Mouse (Mus musculus): ENCODE measurements around the gene Slc1a3.

Slc1a3 gene

DNA sequence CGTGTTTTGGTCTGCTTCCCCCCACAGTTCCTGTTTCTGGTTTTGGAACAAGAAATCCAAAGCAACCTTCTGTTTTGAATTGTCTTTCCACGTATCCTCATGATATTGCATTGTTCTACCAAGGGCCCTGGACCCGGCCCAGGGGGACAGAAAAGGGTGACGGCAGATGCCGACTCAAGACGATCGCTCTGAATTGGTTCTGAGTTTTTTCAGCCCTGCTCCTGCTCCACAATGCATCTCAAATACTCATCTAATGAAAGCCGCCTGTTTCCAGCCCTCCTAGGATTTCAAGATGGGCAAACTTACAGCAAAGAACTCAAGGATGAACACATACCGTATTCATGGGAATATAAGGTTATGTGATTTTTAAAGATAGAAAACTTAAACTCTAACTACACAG lies 55.3 kb downstream of the Slc1a3 start:
- DNase-seq = no peak

DNA sequence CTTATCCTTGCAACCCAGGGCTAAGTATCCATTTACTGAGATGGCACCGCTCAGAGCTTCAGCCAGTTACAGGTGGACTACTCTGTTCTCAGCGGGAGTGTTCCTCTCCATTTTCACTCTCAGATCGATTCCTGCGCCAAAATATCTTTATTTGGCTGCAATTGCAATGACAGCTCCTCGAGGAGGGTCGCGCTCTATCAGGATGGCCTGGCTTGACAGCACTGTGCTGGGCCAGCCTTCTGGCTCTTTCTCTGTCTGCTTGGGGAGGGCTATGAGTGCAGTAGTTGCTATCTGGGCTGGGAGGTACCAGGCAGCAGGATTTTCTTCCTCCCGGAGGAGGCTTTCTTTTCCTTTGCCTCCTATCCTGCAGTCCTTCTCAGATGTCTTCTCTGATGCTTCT lies 57.9 kb downstream of the Slc1a3 start:
- no peak for DNase-seq

DNA sequence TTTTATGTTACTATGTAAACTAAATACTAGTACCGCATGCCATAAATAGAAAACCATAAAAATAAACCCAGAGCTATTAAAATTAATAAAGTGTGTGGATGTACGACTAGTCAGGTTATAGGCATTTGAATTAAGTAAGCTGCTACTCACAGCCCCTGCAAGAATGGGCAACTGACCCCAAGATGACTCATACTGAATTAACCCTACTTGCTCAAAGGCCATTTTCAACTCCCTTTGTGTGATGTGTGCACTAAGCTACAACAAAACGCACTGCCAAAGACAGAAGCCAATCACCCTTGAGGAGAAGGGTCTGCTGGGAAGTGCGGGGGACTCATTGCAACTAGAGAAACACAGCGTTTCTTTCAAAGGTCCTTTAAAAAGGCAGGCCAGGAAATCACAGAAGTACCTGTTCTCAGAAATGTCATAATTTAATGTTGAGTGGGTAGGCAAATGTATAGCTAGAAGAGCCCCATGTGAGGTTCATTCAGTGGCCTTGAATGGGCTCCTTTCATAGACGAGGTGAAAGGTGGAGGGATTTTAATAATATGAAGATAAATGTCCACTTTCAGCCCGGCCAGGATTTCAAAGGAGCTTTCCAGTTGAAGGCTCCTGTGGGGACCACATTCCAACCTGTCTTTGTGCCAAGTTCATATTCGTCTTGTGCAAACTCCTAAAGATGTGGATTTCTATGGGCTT lies 66.4 kb downstream of the Slc1a3 start:
- no peak for DNase-seq

- DNase-seq = no peak
Measured at GRCm38 (mm10) chr15:8639856-8640255, 70.7 kb downstream of the Slc1a3 start.

DNA sequence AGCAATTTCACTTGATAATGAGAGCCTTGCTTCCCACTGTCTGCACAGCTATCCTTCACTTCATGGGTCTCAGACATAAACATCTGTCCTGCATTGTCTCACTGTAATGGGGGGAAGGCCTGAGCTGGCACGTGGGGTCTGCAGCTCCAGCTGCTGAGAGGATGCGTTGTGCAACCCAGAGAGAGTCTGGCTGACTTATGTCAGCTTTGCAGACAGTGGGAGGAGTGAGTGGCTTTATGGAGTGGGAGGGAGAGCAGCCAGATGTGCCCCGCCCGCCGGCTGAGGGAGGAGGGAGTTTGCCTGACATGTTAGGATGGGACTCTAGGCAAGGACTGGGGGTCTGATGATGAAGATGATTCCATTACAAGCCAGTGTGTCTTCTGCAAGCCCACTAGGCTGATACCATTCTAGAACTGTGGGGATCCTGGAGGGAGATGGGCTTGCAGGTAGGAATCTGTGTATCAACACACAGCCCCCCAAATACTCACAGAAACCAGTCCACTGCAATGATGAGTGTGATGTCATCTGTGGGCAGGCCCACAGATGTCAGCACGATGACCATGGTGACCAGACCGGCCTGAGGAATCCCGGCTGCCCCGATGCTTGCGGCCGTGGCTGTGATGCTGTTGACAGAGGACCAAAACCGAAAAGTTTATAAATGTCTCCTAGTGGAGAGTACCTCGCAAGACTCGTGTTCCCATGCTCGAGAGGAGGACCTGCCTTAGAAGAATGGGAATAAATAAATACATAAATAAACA lies 71.8 kb downstream of the Slc1a3 start:
- peak; percentile 7 for DNase-seq

- DNase-seq = no peak
Measured at GRCm38 (mm10) chr15:8637283-8637682, 73.3 kb downstream of the Slc1a3 start.

GRCm38 (mm10) chr15:8635974-8636373 lies 74.6 kb downstream of the Slc1a3 start:
- DNase-seq = no peak

DNA sequence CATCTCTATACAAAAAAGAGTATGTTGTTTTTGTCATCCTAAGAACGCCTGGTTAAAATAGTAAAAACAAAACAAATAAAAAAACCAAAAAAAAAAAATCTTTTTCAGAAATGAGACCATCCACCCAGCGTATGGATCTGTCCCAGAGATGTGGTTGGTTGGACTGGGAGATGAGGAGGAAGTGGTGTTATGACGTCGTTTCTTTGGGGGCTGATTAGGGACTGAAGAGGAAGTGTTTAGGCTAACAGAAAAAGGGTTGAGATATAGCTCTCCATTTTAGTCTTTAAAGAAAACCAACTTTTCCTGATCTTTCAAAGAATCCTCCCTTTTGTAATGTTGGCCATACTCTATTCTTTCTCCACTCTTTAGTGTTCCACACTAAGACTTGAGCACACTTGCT lies 75.8 kb downstream of the Slc1a3 start:
- DNase-seq = no peak

DNA sequence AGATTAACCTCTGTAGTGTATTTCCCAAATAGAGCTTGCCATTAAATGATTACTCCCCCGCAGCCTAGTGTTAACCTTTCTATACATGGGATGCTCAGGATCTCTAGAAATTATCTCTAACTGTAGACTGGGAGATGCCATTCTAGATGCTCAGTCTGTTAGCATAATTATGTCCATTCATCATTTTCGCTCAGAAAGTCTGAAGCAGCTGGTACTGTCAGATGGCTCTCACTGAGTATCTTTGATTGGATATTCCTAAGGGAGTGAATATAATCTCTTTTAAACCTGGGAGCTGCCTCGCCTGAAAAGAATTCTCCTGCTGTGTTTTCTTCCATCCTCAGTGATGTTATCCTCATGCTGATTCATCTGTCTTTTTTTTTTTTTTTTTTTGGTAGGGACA lies 76.2 kb downstream of the Slc1a3 start:
- DNase-seq = no peak

DNA sequence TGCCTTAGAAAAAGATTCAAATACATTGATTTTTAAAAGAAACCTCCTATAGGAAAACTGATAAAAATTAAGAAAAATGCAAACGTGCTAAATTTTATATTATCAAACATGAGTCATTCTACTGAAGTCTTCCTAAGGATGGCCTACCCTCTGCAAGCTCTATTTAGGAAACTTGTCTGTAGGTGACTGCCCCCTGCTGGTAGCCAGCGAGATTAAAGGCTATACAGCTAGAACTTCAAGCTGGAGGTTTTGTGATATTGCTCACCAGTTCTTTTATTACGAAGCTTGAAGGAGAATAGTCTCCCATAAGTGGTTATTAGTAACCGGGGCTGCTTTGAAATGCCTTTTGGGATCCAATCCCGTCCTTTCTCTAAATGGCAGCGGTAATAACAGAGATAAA lies 77.2 kb downstream of the Slc1a3 start:
- DNase-seq = peak; percentile 73

- no peak for DNase-seq
Measured at GRCm38 (mm10) chr15:8632361-8632760, 78.2 kb downstream of the Slc1a3 start.

DNA sequence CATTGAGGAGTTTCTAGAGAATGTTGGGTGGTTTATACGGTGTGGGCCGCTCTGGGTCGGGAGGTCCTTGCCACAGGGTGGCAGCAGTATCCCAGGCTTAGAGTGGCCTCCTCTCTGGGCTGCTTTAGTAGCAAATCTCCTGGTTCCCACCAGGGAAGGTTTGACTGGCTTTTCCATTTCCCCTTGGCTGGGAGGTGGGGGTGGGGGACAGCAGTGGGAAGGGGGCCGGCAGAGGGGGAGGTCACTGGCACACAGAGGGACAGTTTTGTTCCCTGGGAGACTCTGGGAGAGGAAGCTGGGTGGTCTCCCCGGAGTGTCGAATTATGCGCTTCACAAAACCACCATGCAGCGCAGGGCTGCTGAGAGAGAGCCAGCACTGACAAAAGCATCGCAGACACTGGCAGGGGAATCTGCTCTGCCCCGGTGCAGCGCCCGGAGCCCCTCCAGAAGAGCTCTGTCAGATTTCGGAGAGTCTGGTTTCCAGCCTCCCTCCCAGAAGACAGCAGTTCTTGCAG lies 81.2 kb downstream of the Slc1a3 start:
- DNase-seq = peak; percentile 72

DNA sequence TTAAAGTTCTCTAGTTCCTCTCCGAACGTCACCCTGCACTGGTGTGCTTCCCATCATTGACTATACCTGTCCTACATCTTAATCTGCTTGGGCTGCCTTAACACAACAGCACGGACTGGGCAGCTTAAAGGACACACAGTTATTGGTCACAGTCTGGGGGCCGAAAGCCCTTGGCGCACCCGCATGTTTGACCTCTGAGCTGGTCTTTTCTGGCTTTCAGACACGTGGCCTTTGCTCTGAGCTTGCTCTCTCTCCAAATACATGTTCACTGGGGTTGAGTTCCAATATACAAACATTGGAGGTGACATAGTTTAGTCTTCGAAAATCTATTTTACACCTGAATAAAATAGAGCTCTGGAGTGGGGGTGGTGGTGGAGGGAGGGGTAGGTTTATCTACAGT lies 82.4 kb downstream of the Slc1a3 start:
- no peak for DNase-seq

DNA sequence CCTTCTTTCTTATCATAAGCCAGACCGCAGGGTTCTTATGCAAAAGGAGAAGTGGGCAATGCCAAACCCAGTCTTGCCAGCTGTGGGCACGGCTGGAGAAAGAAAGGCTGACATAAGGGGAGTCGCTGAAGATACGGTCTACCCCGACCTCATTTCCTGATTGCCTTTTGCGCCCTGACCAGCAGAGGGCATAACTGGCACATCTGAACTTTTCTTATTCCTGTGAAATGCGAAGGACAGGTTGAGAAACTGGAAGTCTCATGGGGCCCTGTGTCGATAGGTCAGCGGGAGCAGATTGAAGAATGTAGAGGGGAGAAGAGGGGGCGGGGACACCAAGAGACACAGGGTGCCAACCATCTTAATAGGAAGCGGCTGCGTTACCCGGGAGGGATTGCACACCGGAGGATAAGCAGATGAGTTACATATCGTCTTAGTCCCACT lies 83.4 kb downstream of the Slc1a3 start:
- DNase-seq = peak; percentile 71

GRCm38 (mm10) chr15:8625370-8625769 lies 85.2 kb downstream of the Slc1a3 start:
- DNase-seq = peak; percentile 34

- no peak for DNase-seq
Measured at GRCm38 (mm10) chr15:8623879-8624278, 86.7 kb downstream of the Slc1a3 start.

DNA sequence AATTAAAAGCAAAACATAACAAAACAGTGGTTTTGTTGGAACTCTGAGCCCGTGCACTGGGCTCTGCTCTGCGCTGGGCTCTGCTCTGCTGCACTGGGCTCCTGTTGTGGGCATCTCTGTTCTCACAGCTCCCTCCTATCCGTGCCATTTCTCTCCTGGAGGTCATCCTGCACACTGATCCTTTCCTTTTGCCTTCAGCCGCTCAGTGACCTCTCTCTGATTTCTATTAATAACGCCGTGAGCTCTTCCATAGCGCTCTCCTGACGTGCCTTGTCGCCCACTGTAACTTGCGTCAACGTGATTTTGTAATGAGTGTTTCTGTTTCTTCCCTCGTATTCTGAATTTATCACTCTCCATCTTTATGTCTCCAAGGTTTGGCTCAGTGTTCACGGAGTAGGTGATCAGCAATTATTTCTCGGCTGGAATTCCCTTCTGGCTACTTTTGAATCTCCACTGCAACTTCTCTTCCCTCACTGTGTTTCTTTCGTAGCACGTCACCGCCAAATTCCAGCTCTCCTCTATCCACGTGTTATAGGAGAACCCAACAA lies 91.0 kb downstream of the Slc1a3 start:
- DNase-seq = no peak

GRCm38 (mm10) chr15:8616290-8616689 lies 94.3 kb downstream of the Slc1a3 start:
- no peak for DNase-seq

DNA sequence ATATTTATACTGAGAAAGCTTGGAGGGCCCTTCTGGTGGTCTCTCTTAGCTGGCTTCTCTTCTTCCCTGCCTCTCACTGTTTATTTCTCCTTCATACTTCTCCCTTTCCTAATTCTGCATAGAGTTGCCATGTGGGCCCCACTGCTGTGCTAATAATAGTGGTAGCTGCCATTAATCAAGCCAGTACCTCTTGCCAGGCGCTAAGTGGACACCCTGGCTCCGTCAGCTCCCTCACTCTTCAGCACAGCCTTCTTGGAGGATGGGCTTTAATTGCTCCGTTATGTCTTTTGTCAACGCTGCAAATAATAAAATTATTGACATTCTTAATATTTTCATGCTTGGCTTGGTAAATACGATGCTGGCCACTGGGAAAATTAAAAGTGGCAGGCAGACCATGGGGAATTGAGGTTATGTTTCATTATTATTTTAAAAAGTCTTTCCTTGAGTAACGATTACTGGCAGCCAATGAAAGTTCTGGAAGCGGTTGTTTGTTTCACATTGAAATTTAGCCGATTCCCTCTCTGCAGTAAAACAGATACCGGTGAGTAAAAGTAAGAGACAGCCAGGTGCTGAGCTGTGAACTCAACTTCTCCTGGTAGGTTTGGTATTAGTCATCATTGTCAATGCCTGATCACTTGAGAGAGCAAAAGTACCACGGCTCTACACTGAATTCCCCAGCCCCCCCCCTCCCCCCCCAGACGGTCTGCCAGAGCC lies 94.9 kb downstream of the Slc1a3 start:
- no peak for DNase-seq

GRCm38 (mm10) chr15:8614701-8615100 lies 95.9 kb downstream of the Slc1a3 start:
- no peak for DNase-seq

GRCm38 (mm10) chr15:8605538-8606188 lies 104.9 kb downstream of the Slc1a3 start:
- DNase-seq = no peak

GRCm38 (mm10) chr15:8602362-8602761 lies 108.2 kb downstream of the Slc1a3 start:
- no peak for DNase-seq
